Mouse (Mus musculus): Measurements from ENCODE around the gene Duoxa1.

DNA sequence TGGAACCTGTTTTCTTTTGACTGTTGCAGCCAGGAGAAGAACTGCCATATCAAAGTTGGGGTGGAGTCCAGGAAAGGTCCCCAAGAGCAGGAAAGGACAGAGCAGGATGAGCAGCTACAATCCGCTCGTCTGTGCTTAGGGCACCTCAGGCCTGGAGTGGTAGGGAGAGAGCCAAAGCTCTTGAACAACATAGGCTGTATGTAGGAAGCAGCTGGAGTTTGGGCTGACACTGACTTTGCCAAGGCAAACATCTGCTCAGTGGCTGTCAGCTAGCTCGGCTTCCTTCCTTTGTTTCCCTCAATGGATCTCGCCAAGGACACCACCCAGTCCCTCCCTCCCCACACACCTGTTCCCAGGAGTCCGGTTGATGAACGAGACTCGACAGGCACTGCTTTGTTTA, 27.4 kb downstream of the Duoxa1 start:
- TF ChIP-seq CTCF (IDR thresholded peaks at IDR 0.05; ENCODE audit: low read depth) (no peak), EP300 (IDR thresholded peaks at IDR 0.05; ENCODE audit: low read depth) (no peak)
